Mouse (Mus musculus): ENCODE measurements at regions not wholly inside any gene's neighbourhood (a gene's known extent, or its start where the extent isn't known, plus 50 kb on each side); places are given as distances from the start of the nearest gene placed in this dataset.

DNA sequence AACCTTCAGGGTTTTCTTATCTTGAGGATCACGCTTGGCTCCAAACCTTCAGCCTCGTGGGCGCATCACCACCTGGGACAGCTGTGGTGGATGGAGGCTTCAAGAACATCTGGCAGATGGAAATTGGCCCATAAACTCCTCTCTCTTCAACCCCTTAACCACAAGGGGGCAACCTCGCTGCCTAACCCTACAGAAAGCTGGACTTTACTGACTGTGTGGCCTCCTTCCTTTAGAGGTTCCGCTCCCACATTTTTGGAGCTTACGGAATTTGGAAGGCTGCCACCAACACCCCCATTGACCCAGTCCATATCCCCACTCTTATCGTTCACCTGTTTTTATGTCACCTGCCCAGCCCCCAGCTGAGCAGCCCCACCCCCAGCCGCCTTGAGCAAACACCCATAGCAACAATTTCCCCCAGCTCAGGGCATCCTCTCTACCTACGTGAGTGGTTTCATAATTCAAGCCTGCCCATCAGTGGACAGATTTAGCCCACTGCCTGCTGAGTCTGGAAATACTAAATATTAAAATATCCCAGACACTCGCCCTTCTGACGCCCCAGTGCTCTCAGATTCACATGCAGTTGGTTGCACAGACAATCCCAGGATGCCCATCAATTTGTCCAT lies 167.0 kb upstream of the Slc22a22 start:
- DNase-seq (ENCODE audit: low spot score in 2 of 2) = peak in 1 of 2 experiments; percentile 29

GRCm38 (mm10) chr15:57639115-57639514 lies 161.7 kb upstream of the Slc22a22 start:
- DNase-seq (ENCODE audit: low spot score in 2 of 2) = no peak

GRCm38 (mm10) chr15:57633067-57633466 lies 155.6 kb upstream of the Slc22a22 start:
- DNase-seq (ENCODE audit: low spot score in 2 of 2) = peak; percentile 42 to 61

GRCm38 (mm10) chr15:57632537-57632936 lies 155.1 kb upstream of the Slc22a22 start:
- no peak for DNase-seq (ENCODE audit: low spot score in 2 of 2)

GRCm38 (mm10) chr15:57618466-57618865 lies 141.0 kb upstream of the Slc22a22 start:
- DNase-seq (ENCODE audit: low spot score in 2 of 2) = no peak

DNA sequence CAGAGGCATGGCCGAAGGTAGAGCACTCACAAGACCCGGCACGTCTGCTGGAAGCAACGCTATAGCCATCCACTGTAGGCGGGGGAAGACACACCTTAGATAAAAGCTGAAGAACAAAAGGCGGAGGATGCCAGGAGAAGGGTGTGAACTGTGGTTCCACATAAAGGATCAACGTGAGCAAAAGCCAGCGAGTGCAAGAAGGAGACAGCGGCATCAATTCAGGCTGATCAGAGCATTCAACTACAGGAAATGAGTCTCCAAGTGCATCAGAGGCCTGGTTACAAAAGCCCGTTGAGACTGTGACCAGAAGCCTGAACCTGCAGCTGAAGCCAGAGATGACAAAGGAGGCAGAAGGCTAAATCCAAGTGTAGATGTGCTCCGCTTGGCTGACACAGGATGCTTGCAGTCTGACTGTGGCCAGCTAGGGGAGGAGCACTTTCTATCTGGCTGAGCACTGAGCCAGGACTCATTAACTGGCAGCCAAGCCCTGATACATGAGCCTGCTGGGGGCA lies 139.5 kb upstream of the Slc22a22 start:
- DNase-seq (ENCODE audit: low spot score in 2 of 2) = peak; percentile 15 to 39

GRCm38 (mm10) chr15:57610006-57610405 lies 132.6 kb upstream of the Slc22a22 start:
- no peak for DNase-seq (ENCODE audit: low spot score in 2 of 2)

GRCm38 (mm10) chr15:57608519-57608918 lies 131.1 kb upstream of the Slc22a22 start:
- DNase-seq (ENCODE audit: low spot score in 2 of 2) = no peak

- peak; percentile 50 to 69 for DNase-seq (ENCODE audit: low spot score in 2 of 2)
Observed at GRCm38 (mm10) chr15:57600562-57600961, 123.1 kb upstream of the Slc22a22 start.

DNA sequence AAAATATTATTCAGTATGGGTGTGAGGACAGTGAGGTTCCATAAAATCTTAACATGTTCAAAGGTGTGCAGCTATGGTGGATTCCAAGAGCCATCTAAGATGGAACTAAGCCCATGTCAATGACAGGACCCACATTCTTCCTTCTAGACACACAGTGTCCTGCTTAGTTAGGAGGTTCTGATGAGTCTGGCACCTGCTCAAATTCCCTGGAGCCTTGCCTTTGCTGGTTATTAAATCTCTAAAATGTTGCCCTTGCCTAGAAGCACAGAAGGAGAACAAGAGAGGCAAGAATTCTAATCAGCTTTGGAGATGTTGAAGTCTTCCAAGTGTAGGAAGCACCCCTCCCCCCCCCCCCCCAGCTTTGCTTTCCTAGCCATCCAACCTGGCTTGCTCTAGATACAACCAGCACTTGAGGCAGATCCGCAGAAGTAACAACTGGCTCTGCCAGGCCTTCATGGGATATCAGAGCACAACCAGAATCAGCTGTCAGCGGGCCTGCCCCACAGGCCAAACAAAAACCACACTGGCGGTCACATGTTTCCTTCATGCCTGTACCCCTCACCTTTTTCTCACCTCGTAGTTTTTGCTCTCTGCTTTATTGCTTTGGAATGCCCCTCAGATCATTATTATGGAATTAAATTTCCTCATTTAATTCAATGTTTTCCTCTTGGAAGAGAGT lies 116.0 kb upstream of the Slc22a22 start:
- DNase-seq (ENCODE audit: low spot score in 2 of 2) = no peak

- peak; percentile 23 to 25 for DNase-seq (ENCODE audit: low spot score in 2 of 2)
Observed at GRCm38 (mm10) chr15:57590597-57591219, 113.3 kb upstream of the Slc22a22 start.

DNA sequence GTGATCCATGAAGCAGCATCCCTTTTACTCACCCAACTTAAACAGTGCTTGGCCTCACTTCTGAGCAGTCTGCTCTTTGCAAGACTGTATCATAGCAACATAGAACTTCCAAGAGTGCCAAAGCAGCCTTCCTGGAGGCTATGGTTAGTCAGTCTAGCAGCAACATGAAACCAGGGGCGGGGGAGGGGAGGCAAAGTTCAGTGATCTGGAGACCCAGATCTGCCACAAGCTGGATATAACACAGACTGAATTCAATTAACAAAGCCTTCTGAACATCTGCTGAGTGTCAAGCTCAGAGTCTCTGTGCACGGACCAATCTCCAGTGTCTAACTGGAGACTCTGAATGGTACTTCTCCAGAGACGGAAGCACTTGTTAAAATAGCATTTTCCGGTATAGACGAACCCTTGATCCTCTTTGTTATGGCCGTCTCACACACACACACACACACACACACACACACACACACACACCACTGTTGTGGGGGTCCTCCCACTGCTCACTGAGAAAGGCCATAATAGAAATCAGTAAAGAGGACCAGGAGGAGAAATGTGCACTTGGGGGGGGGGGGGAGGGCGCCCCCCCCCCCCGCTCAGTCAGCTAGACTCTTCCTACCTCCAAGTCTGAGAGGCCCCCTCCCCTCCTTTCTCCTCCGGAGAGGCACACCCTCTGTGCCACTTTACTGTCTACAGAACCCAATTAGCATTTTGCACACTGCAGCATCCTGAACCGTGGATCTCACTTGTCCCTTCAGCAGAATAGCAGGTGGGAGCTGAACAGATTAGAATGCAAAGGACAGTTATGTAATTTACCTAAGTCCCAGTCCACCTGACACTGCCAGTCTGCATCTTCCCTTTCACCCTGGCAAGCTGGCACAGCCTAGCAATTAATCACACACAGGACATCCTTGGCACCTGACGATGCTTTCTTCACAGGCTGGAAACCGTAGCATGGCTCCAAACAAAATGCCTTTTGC lies 112.3 kb upstream of the Slc22a22 start:
- no peak for DNase-seq (ENCODE audit: low spot score in 2 of 2)

GRCm38 (mm10) chr15:57585411-57585810 lies 108.0 kb upstream of the Slc22a22 start:
- no peak for DNase-seq (ENCODE audit: low spot score in 2 of 2)

GRCm38 (mm10) chr15:57584498-57584897 lies 107.1 kb upstream of the Slc22a22 start:
- DNase-seq (ENCODE audit: low spot score in 2 of 2) = no peak

DNA sequence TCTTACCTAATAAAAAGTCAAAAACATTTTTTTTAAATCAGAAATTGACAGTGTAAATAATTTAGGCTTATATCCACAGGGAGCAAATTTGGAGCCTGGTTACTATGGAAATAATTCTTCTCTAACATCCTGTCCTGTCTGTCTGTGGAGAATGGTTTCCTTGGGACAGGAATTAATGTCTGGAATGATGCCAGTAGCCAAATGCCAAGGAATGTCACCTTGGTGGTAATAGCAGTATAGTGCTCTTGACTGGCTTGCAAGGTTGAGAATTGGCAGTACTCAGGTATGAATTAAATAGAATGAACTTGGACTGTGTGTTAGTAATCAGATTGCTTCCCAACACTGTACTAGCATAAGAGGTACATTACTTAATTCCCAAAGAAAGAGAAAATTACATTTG lies 103.8 kb upstream of the Slc22a22 start:
- no peak for DNase-seq (ENCODE audit: low spot score in 2 of 2)

DNA sequence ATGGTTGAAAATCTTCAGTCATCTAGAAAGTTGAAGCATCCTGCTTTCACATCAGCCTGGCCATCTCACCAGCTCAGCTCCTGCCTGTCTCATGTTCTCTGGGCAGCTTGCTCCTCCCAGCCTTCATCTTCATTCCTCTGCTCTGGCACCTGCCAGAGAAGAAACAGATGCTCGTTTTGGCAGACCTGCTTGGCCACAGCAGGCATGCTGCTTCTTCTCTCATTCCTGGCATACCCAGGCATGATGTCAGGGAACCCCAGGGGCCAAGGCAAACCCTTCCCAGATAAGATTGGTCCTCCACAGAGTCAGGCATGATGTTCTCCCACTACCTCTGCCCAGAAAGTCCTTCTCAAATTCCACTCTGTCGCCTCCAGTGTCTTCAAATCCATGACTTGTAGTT lies 101.4 kb upstream of the Slc22a22 start:
- DNase-seq (ENCODE audit: low spot score in 2 of 2) = no peak

DNA sequence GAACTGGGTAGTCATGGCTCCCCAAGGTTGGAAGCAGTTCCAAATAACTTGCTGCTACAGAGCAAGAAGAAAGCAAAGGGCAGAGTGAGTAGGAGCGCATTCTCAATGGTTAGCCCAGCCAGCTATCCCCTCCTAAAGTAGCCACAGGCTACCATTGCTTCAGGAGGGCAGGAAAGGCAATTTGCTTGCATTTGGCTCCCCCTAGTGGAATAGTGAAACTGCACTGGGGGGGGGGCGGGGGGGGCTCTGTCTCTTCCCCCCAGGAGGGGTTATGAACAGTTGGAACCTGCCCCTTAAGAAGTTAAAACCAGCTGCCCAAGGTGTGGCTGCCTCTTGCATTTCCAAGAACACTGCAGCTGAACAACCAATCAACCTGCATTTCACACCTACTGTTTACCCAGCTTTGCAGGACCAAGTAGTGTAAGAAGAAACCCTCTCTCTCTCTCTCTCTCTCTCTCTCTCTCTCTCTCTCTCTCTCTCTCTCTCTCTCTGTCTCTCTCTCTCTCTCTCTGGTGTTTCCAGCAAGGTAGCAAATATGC lies 96.7 kb upstream of the Slc22a22 start:
- DNase-seq (ENCODE audit: low spot score in 2 of 2) = no peak

DNA sequence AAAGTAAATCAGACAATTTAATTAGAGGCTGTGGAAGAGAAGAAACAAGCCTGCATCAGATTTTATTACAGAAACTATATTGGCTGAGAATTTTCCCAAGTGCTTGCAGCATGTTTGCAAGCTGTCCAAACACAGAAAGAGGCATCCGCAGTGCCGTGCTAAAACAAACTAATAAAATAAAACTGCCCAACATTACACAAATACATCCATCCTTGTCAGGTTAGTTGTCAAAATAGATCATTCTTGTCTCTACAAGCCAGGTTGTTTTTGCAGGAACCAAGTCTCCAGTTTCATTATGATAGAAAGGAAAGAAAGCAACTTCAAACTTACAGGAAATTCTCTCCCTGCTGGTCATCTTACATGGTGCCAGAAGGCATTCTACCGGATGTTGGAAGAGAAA lies 95.0 kb upstream of the Slc22a22 start:
- no peak for DNase-seq (ENCODE audit: low spot score in 2 of 2)

DNA sequence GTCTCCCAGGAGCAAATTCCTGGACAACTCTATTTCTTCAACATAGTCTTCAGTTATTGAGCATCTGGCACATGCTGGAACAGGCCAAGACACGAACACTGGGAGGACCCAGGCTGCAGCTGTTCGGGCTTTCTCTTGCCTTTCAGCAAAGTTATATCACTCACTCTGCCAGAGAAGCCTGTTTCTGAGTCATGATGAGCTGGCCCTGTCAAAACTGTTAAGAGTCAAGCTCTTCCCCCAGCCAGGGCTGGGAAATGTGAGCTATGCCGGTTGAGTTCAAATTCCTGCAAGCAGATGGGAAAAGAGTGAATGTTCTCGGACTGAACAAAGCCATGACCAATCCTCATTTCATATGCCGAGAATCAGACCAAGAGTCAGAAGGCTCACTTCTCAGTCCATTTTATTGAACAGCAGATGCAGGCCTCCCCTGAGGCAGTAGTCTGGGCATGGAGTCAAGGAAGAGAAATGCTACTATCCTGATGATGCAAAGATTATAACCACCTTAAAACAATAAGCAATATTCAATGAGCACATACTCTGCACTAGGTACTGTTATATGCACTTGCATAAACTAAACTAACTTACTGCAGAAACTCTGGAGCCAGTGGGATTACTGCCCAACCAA lies 90.7 kb upstream of the Slc22a22 start:
- DNase-seq (ENCODE audit: low spot score in 2 of 2) = no peak

DNA sequence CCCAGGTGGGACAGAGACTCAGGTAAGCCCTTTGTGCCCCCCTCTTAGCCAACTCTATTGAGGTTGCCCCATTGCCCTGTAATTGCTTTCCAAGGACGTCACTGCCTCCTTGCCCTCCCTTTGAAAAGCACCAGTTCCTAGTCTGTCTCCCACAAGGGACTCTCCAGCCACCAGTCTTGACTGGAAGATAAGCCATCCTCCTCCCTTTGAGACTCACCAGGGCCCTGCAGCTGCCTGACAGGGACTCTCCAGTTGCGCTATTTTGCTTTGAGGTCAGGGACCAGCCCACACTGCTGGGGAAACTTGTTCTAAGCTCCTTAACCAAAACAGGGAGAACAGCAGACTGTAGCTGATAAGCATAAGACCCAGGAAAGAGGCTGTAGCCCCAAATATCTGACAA lies 69.7 kb upstream of the Slc22a22 start:
- DNase-seq (ENCODE audit: low spot score in 2 of 2) = no peak

DNA sequence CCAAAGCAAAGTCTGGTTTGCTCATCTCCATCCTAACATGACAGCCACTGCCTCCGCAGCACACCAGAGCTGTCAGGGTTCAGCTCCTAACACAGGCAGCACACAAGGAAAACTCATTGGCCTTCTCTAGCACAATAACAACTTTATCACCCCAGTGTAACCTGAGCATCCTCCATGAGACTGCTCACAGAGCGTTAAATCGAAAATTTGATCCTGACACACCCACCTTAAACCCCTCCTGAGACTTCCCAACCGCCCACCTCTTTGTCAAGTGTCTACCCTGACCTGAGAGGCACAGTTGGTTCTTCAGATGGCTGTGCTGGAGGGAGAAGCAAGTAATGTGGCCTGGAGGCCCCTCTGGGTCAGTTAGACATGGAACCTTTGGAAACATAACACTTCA lies 67.7 kb upstream of the Slc22a22 start:
- no peak for DNase-seq (ENCODE audit: low spot score in 2 of 2)
